Mouse (Mus musculus) kidney, embryonic 16.5 days (tissue): ENCODE results near the gene Sf3b4. TPM values are rescaled to one million over a fixed set of nuclear protein-coding genes. Genes with fewer than 3 reads are reported as not detected.
"Not testable (repeated sequence)": the region's sequence is repeated elsewhere in the genome, so short reads cannot be mapped to it uniquely, and the experiment has no call there.

ENCODE experiments used
- ATAC-seq: fragments of 200-750 bp; cut with Nextera tagmentation; 2 replicates; pipeline ENCODE4 v1.8.0; 2017; ENCODE audit warnings: moderate TSS enrichment; ENCODE audit not compliant: low FRiP score, low TSS enrichment
- H3K27ac ChIP-seq: fragments of 300-500 bp; sonication (generic); 2 replicates; pipeline ENCODE4 v1.5.1; 2014; ENCODE audit warnings: low read length
- H3K27me3 ChIP-seq: fragments of 300-500 bp; sonication (generic); 2 replicates; pipeline ENCODE4 v1.6.1; 2014; ENCODE audit warnings: low read length, control low read depth, mixed read lengths; ENCODE audit not compliant: insufficient read depth
- H3K36me3 ChIP-seq: fragments of 300-500 bp; sonication (generic); 2 replicates; pipeline ENCODE4 v1.6.1; 2014; ENCODE audit warnings: low read length, control low read depth, mixed read lengths; ENCODE audit not compliant: insufficient read depth
- H3K4me1 ChIP-seq: fragments of 300-500 bp; sonication (generic); 2 replicates; pipeline ENCODE4 v1.6.1; 2014; ENCODE audit warnings: low read length, control low read depth, mixed read lengths; ENCODE audit not compliant: insufficient read depth
- H3K4me2 ChIP-seq: fragments of 300-500 bp; sonication (generic); replicated peaks from 2 replicates; pipeline ENCODE4 v1.6.1; 2014; ENCODE audit warnings: low read depth, low read length
- H3K4me3 ChIP-seq: fragments of 300-500 bp; sonication (generic); 2 replicates; pipeline ENCODE4 v1.5.1; 2014; ENCODE audit warnings: mild to moderate bottlenecking, low read length
- H3K9ac ChIP-seq: fragments of 300-500 bp; sonication (generic); replicated peaks from 2 replicates; pipeline ENCODE4 v1.6.1; 2014; ENCODE audit warnings: low read length
- H3K9me3 ChIP-seq: fragments of 300-500 bp; sonication (generic); 2 replicates; pipeline ENCODE4 v1.6.1; 2016; ENCODE audit warnings: low read length, control low read depth
- WGBS: fragments of 180-500 bp; shearing (Covaris S2); extraction: QIAGEN DNeasy Blood & Tissue Kit; methylation state at CpG from one replicate; pipeline ENCODE4 v1.1.7; 2014; 5-methylcytosine and 5-hydroxymethylcytosine counted together
- polyA plus RNA-seq: library from polyadenylated mRNA; unstranded; fragments of >200 nt; fragmentation: Nextera tagmentation; extraction: Ambion mirVana; gene quantifications from 2 replicates; pipeline ENCODE4 v1.2.1, GENCODE M21; 2015

Gene Sf3b4
- polyA plus RNA-seq, 1 experiment from 2014 or later = 186 TPM

DNA sequence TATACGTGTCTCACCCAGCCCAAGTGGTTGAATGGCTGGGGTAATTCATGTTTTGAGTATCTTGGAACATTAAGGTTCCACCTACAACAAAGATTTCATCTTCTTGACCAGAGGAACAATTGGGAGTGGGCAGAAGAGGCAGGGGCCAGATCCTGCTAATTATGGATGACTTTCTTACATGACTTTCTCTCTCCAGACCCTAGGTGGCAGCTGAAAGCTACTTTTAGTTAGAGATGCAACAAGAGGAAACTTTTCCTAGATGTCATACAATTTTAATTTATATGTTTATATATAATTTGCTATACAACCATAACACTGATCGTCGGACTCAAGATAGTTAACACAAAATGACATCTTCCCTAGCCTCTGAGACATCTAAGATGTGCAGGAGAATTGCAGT, 35.7 kb downstream of the Sf3b4 start:
- Histone ChIP-seq H3K27me3 (0 out of 2 replicates have a peak, but pooled peaks cover 5% of the 10 kb centered on the region), H3K9ac (no peak overlapping the region), H3K4me1 (peaks cover 3% of the 10 kb centered on the region; the same call in 1 of the 2 replicates), H3K4me3 (no peak overlapping the region), H3K27ac (no peak overlapping the region), H3K9me3 (no peaks in the 10 kb centered on the region), H3K4me2 (no peak overlapping the region), H3K36me3 (no peaks in the 10 kb centered on the region)
- 79% methylated on average over 3 of the region's 3 CpGs for WGBS
- ATAC-seq = no peak

DNA sequence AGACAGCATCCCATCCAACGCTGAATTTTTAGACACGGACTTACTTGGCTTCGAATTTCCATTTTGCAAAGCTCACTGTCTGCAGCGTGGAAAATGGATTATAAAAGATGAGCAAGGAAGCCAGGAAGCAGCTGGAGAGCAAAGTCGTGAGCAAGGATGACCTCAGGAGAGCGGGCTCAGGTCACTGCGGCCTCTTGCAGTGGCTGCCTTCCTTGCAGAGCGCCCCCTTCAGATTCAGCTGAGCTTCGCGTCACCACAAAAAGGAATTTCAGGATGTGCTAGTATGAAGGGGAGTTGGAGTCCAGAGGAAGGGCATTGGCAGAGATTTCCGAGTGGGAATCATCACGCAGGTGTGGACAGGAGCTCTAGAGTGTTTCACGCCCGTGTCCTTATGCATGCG, 37.1 kb downstream of the Sf3b4 start:
- no peak overlapping the region for H3K4me2 ChIP-seq
- no peaks in the 10 kb centered on the region for H3K36me3 ChIP-seq
- ATAC-seq = no peak
- no peak overlapping the region for H3K27ac ChIP-seq
- peaks cover 3% of the 10 kb centered on the region; the same call in 1 of the 2 replicates for H3K4me1 ChIP-seq
- H3K27me3 ChIP-seq = 0 out of 2 replicates have a peak, but pooled peaks cover 5% of the 10 kb centered on the region
- H3K9ac ChIP-seq = no peak overlapping the region
- WGBS = 27% methylated on average over 15 of the region's 15 CpGs
- H3K4me3 ChIP-seq = no peak overlapping the region
- H3K9me3 ChIP-seq = no peaks in the 10 kb centered on the region

DNA sequence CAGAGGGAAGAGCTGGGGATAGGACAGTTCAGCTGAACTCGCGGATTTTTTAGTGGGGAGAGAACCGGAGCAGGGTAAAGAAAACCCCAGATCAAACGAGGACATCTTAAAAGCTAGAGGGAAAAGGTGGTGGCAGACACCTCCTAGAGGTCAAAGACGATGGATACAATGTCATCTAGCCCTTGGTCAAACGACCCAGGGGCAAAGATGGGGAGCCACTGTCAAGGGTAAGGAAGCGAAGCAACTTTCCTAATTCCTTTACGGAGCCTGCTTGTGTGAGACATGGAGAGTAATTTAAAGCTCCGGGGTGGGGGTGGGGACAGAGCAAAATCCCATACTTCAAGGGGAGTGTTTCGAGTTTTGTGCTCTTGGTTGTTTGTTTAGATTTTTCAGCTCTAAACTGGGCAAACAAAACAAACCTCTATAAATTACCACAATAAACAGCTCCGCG, 47.1 kb downstream of the Sf3b4 start:
- Histone ChIP-seq H3K27ac (peak overlapping the region; percentile 100), H3K4me2 (peak overlapping the region; percentile 77), H3K9me3 (no peaks in the 10 kb centered on the region), H3K9ac (peak overlapping the region; percentile 89), H3K4me1 (peaks cover 34% of the 10 kb centered on the region), H3K27me3 (0 out of 2 replicates have a peak, but pooled peaks cover 3% of the 10 kb centered on the region), H3K36me3 (no peaks in the 10 kb centered on the region), H3K4me3 (peak overlapping the region; percentile 72)
- WGBS = under 1% methylated on average over 12 of the region's 12 CpGs
- ATAC-seq = no peak

DNA sequence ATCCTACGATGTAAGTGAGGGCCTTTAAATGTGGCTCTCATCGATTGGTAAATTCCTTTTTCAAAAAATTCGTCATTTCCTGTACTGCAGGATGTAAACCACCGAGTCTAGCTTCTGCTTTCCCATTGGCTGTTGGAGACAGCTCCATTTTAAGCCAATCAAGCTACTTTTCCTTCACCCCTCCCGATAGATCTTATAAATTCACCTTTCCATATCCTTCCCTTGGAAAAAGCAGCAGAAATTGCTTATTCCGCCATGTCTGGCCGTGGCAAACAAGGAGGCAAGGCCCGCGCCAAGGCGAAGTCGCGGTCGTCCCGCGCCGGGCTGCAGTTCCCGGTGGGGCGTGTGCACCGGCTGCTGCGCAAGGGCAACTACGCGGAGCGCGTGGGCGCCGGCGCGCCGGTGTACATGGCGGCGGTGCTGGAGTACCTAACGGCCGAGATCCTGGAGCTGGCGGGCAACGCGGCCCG, 47.6 kb downstream of the Sf3b4 start, which contains the start of the genes Bola1 and Hist2h2ab:
Gene Bola1, minus strand, starts transcription at position 49 of the 470 bp plus-strand sequence.
Gene Hist2h2ab, plus strand, starts transcription at position 205 of the 470 bp plus-strand sequence.
- ATAC-seq = peak; percentile 86

DNA sequence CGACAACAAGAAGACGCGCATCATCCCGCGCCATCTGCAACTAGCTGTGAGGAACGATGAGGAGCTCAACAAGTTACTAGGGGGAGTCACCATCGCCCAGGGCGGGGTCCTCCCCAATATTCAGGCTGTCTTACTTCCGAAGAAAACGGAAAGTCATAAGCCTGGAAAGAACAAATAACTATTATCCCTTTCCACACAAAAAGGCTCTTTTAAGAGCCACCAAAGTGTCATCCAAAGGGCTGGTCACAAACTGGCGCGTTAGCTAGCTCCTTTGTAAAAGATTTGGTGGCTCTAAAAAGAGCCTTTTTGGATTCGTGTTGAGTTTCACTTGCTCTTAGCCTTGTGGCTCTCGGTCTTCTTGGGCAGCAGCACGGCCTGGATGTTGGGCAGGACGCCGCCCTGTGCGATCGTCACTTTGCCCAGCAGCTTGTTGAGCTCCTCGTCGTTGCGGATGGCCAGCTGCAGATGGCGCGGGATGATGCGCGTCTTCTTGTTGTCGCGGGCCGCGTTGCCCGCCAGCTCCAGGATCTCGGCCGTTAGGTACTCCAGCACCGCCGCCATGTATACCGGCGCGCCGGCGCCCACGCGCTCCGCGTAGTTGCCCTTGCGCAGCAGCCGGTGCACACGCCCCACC, 48.1 kb downstream of the Sf3b4 start:
- under 1% methylated on average over 28 of the region's 47 CpGs for WGBS
- not testable (repeated sequence) for H3K9me3 ChIP-seq, H3K27me3 ChIP-seq, H3K36me3 ChIP-seq
- H3K4me3 ChIP-seq = peak overlapping the region; percentile 72
- ATAC-seq = peak; percentile 0; the same call in 1 of the 2 replicates
- peaks cover 41% of the 10 kb centered on the region for H3K4me1 ChIP-seq
- peak overlapping the region; percentile 89 for H3K9ac ChIP-seq
- peak overlapping the region; percentile 100 for H3K27ac ChIP-seq
- peak overlapping the region; percentile 77 for H3K4me2 ChIP-seq

More for the DNA sequence above, 47.6 kb downstream of the Sf3b4 start, which contains the start of the genes Bola1 and Hist2h2ab:
- peak within 1 kb of the TSS; percentile 77 for H3K4me2 ChIP-seq
- under 1% methylated on average over 36 of the region's 37 CpGs for WGBS
- H3K9ac ChIP-seq = peak within 1 kb of the TSS; percentile 89
- peaks cover 37% of the 10 kb centered on the region for H3K4me1 ChIP-seq
- H3K27me3 ChIP-seq = 0 out of 2 replicates have a peak, but pooled peaks cover 1% of the 10 kb centered on the region
- H3K27ac ChIP-seq = peak within 1 kb of the TSS; percentile 100
- H3K36me3 ChIP-seq = no peaks in the 10 kb centered on the region
- peak within 1 kb of the TSS; percentile 72 for H3K4me3 ChIP-seq
- H3K9me3 ChIP-seq = no peaks in the 10 kb centered on the region

DNA sequence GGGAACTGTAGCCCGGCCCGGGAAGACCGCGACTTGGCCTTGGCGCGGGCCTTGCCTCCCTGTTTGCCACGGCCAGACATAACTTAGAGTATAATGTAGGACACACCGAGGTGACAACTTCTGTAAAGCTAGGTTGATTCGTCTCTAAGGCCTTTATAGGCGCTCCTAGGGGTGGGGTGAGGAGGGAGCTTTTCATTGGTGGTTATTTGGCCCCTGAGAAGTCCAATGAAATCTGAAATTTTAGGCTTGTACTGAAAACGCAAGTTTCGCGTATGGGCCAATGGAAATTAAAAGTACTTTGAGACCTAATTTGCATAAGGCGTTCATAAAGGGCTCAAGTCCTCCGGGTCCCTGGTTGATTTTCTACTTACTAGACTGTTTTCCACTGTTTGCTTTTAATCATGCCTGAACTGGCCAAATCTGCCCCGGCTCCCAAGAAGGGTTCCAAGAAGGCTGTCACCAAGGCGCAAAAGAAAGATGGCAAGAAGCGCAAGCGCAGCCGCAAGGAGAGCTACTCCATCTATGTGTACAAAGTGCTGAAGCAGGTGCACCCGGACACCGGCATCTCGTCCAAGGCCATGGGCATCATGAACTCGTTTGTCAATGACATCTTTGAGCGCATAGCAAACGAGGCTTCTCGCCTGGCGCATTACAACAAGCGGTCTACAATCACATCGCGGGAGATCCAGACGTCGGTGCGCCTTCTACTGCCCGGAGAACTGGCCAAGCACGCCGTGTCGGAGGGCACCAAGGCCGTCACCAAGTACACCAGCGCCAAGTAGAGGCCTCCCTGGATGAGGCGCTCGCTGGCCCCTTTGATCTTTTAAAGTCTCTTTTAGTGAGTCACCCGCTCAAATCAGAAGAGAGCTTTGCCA, 48.9 kb downstream of the Sf3b4 start, which contains the start of the genes Hist2h2ac and Hist2h2be:
Gene Hist2h2ac, minus strand, starts transcription at position 116 of the 875 bp plus-strand sequence.
Gene Hist2h2be, plus strand, starts transcription at position 355 of the 875 bp plus-strand sequence.
- Histone ChIP-seq H3K27me3 (no peaks in the 10 kb centered on the region), H3K4me2 (peak within 1 kb of the TSS; percentile 77), H3K36me3 (no peaks in the 10 kb centered on the region), H3K9me3 (no peaks in the 10 kb centered on the region), H3K4me1 (peaks cover 49% of the 10 kb centered on the region), H3K9ac (peak within 1 kb of the TSS; percentile 89), H3K4me3 (peak within 1 kb of the TSS; percentile 72), H3K27ac (peak within 1 kb of the TSS; percentile 100)
- peak; percentile 94 for ATAC-seq
- under 1% methylated on average over 43 of the region's 43 CpGs for WGBS

DNA sequence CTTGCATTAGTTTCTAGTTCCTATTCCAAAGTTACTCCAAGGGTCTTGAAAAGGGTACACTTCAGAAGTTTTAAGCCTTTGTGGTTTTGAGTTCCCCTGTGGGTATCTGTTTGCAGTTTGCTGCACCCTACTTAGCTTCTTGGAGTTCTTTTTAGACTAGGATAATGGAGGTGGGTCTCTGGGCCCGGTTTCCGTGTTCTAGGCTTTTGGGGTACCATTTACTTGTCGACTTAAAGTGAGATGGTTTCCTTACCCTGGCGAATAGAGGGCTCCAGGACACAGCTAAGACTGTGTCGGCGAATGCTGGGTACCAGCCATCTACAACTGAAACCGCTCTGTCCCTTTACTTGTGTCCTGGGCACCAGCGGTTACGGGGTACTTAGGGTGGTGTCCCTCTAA, 49.5 kb downstream of the Sf3b4 start:
- WGBS = 17% methylated on average over 9 of the region's 9 CpGs
- no peaks in the 10 kb centered on the region for H3K27me3 ChIP-seq
- peak overlapping the region; percentile 100 for H3K27ac ChIP-seq
- H3K9ac ChIP-seq = peak overlapping the region; percentile 67
- no peaks in the 10 kb centered on the region for H3K36me3 ChIP-seq
- peak overlapping the region; percentile 77 for H3K4me2 ChIP-seq
- H3K4me1 ChIP-seq = peaks cover 53% of the 10 kb centered on the region
- H3K4me3 ChIP-seq = peak overlapping the region; percentile 72
- ATAC-seq = no peak
- no peaks in the 10 kb centered on the region for H3K9me3 ChIP-seq

DNA sequence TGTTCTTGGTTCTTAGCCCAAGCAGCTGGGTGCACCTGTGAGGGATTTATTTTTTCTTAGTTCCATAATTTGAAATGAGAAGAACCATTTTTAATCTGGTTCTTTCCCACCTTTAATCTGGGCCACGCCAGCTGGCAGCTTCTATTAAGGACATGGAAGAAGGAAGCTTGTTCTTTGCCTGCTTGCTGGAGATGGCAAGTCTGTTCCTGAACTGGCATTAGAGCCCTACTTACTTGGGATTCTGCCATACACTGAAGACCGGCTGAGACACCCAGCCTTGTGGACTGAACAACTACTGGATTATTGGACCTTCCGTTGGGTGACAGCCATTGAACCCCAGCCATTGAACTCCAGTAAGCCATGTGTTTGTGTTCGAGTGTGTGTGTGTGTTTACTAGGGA, 50.6 kb downstream of the Sf3b4 start:
- Histone ChIP-seq H3K4me1 (peaks cover 59% of the 10 kb centered on the region), H3K27ac (no peak overlapping the region), H3K9me3 (no peaks in the 10 kb centered on the region), H3K27me3 (no peaks in the 10 kb centered on the region), H3K9ac (0 out of 2 replicates have a peak overlapping the region, but pooled peaks have one; percentile 67), H3K36me3 (no peaks in the 10 kb centered on the region), H3K4me2 (peak overlapping the region; percentile 77), H3K4me3 (peak overlapping the region; percentile 72; the same call in 1 of the 2 replicates)
- 88% methylated on average over 4 of the region's 4 CpGs for WGBS
- no peak for ATAC-seq

DNA sequence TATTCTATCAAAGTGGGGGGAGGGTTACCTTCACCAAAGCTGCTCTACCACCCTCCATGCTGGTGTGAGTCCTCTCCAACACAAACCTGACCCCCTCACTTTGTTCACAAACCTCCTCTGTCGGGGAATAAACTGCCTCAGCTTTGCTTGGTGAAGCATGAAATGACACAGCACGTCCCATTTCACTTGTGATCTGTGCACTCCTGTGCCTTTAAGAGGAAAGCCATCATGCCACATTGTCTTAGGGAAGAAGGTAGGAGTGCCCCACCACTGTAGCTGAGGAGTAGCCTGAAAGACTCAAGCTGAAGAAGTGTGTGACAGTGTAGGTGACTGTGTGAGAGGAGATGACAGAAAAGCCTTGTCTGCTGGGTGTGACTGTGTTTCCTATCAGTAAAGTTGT, 53.3 kb downstream of the Sf3b4 start:
- Histone ChIP-seq H3K27ac (no peak overlapping the region), H3K4me3 (no peak overlapping the region), H3K4me2 (0 out of 2 replicates have a peak overlapping the region, but pooled peaks have one; percentile 4), H3K27me3 (no peaks in the 10 kb centered on the region), H3K9ac (no peak overlapping the region), H3K4me1 (peaks cover 55% of the 10 kb centered on the region), H3K9me3 (no peaks in the 10 kb centered on the region), H3K36me3 (no peaks in the 10 kb centered on the region)
- ATAC-seq = no peak
- WGBS = 14% methylated on average over 2 of the region's 2 CpGs
